Mouse (Mus musculus) G1E (cell line): Measurements from ENCODE around the gene Rtn4rl1. TPM values are rescaled to one million over a fixed set of nuclear protein-coding genes. Genes with fewer than 3 reads are reported as not detected.

Source experiments
- ATAC-seq: 2 replicates; pipeline ENCODE4 v1.8.0; 2016; ENCODE audit warnings: mild to moderate bottlenecking; ENCODE audit not compliant: insufficient number of reproducible peaks, poor library complexity, low FRiP score, severe bottlenecking; ENCODE audit errors: extremely low read depth
- DNase-seq: peaks from one replicate; pipeline ENCODE4 v3.0.0; 2012; ENCODE audit warnings: low spot score
- H3K27me3 ChIP-seq: 2 replicates; pipeline ENCODE4 v1.6.1; 2012; ENCODE audit warnings: mild to moderate bottlenecking, low read length, inconsistent platforms; ENCODE audit not compliant: insufficient read depth
- H3K36me3 ChIP-seq: replicated peaks from 2 replicates; pipeline ENCODE3; 2012; ENCODE audit warnings: mild to moderate bottlenecking, inconsistent platforms
- H3K4me1 ChIP-seq: 2 replicates; pipeline ENCODE4 v1.6.1; 2012; ENCODE audit warnings: low read depth, low read length, inconsistent platforms, mixed read lengths; ENCODE audit not compliant: insufficient read depth
- H3K4me3 ChIP-seq: 2 replicates; pipeline ENCODE4 v1.5.1; 2012; ENCODE audit warnings: low read depth, mild to moderate bottlenecking, inconsistent platforms, low read length, moderate library complexity, mixed read lengths
- H3K9me3 ChIP-seq: replicated peaks from 2 replicates; pipeline ENCODE4 v1.6.1; 2012; ENCODE audit warnings: inconsistent platforms
- CTCF ChIP-seq: IDR thresholded peaks from 2 replicates; pipeline ENCODE4 v1.5.1; 2012; ENCODE audit warnings: low read depth, low read length, inconsistent platforms, mixed read lengths
- GATA1 ChIP-seq: IDR thresholded peaks from 2 replicates; pipeline ENCODE4 v1.6.1; 2012; ENCODE audit warnings: borderline replicate concordance, low read length, inconsistent platforms, mixed read lengths
- GATA2 ChIP-seq: IDR thresholded peaks from 2 replicates; pipeline ENCODE4 v1.6.1; 2012; ENCODE audit warnings: low read depth, low read length, inconsistent platforms, borderline replicate concordance
- POLR2AphosphoS5 ChIP-seq: IDR thresholded peaks from 2 replicates; pipeline ENCODE4 v1.6.1; 2012; ENCODE audit warnings: low read depth, low read length, inconsistent platforms; ENCODE audit not compliant: insufficient replicate concordance
- TAL1 ChIP-seq: conservative IDR thresholded peaks from 2 replicates; pipeline ENCODE4 v1.6.1; 2012; ENCODE audit warnings: low read depth, low read length, inconsistent platforms, mixed read lengths
- polyA plus RNA-seq: library from polyadenylated mRNA; stranded (reverse); fragments of >175 nt; gene quantifications from 2 replicates; pipeline ENCODE4 v1.2.3, GENCODE M21; 2012
- total RNA-seq, 2 experiments: library from RNA; stranded (forward) in 1 of 2; stranded (reverse) in 1 of 2; fragments of 200-1000 nt in 1 of 2; fragments of >200 nt in 1 of 2; fragmentation: Nextera tagmentation in 1 of 2; gene quantifications; 2 replicates each; pipeline ENCODE4 v1.2.3; 2014 to 2017

The Rtn4rl1 gene
- total and polyA plus RNA-seq, 3 experiments: not detected

DNA sequence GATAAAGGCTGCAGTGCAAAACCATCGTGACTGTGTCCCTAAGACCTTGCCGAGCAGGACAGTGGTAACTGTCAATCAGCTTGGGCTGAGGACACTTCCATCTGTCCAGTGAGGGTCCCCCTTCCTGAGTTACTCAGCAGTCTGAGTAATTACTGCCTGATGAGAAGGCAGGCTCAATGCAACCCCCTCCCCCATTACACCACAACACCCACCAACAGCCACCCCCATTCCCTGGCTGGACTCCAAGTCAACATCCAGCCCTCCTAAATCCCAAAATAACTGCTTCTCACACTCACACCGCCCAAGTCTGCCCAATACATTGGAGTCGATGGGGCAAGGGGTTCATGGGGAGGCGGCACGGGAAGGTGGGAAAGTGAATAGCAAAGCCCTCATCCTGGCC is 1.7 kb upstream of the Rtn4rl1 start:
- DNase-seq: no peak
- Histone ChIP-seq H3K36me3 (peaks cover 14% of the 10 kb centered on the region), H3K27me3 (peaks cover 56% of the 10 kb centered on the region), H3K4me1 (peaks cover 53% of the 10 kb centered on the region), H3K4me3 (no peak overlapping the region), H3K9me3 (peaks cover 10% of the 10 kb centered on the region)
- no peak for TF ChIP-seq GATA2
- no peak for TF ChIP-seq TAL1
- TF ChIP-seq POLR2AphosphoS5: no peak
- no peak for TF ChIP-seq GATA1
- TF ChIP-seq CTCF: no peak
- no peak for ATAC-seq

DNA sequence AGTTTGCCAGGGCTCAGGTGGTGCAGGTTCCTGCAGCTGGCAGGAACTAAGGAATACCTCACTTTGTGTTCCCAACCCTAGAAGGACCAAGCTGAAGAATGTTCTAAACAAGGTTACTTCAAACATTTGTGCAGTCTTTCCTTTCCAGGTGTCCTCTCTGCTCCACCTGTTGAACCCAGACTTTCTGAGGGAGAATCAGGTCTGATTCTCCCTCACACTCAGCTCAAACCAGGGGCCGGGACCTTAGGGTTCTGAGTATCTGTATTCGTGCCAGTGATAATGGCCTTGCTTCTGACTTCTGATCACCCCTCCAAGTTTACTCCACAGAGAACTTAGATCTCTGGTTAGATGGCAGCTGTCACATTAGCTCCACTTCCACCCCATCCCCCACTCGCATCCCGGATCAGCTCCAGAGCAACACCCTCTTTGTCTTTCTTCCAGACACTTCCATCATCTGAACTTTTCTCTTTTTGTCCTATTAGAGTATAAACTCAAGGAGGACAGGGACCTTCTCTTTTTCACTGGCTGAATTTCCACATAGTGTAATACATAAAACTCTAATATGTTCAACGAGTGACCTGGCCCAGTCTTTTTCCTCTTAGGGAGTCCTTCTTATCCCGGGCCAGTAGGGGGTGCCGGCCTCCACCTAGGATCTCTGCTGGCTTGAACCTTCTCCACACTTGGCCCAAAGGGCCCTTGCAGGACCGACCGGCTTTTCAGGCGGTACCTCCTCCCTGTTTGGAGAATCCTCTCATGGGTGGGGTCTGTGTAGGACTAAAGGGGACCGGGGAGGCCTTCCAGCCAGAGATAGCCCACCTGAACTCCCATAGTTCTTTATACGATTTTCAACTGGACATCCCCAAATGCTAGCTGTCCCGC is 1.0 kb upstream of the Rtn4rl1 start:
- TF ChIP-seq GATA1 (no peak), CTCF (peak; percentile 35; the same call in 1 of the 2 replicates), GATA2 (no peak), POLR2AphosphoS5 (no peak)
- Histone ChIP-seq H3K4me3 (no peak overlapping the region), H3K36me3 (peaks cover 8% of the 10 kb centered on the region), H3K27me3 (peaks cover 63% of the 10 kb centered on the region), H3K4me1 (peaks cover 57% of the 10 kb centered on the region), H3K9me3 (peaks cover 10% of the 10 kb centered on the region)
- no peak for ATAC-seq
- peak; percentile 59 for DNase-seq

DNA sequence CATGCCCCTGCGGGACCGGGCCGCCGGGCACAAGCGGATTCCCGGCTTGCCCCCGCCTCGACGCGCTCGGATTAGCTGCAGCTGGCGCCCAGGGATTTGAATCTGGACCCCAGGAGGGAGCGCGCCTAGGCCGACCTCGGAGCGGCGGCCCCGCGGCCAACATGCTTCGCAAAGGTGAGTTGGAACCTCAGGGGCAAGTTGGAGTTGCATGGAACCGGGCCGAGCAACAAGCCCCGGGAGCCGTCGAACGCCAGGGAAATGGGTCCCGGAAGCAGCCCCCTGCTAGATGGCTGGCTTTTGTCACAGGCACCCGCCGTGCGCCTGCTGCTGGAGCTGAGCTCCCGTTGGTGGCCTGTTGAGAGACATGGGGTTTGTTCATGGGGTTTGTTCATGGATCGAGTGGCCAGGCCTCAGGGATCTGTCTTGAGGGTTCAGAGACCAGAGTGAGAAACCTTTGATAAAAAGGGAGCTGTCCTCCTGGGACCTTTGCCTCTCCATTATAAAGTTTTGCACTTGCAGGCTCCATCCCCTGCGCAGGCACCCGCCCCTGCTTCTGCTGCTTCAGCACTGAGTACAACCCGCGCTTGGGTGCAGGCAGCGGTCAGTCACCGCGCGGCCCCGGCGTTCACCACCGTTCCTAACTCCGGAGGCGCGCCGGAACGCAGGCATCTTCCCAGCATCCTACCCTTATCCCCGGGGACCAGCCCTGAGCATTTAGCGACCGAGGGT is 702 bp downstream of the Rtn4rl1 start:
- H3K4me3 ChIP-seq: no peak overlapping the region; the same call in 1 of the 2 replicates
- ATAC-seq (no peak), DNase-seq (no peak)
- no peaks in the 10 kb centered on the region for H3K36me3 ChIP-seq
- TF ChIP-seq CTCF (no peak), TAL1 (no peak), GATA2 (no peak), GATA1 (no peak), POLR2AphosphoS5 (no peak)
- peaks cover 52% of the 10 kb centered on the region for H3K4me1 ChIP-seq
- peaks cover 10% of the 10 kb centered on the region for H3K9me3 ChIP-seq
- peaks cover 79% of the 10 kb centered on the region for H3K27me3 ChIP-seq

DNA sequence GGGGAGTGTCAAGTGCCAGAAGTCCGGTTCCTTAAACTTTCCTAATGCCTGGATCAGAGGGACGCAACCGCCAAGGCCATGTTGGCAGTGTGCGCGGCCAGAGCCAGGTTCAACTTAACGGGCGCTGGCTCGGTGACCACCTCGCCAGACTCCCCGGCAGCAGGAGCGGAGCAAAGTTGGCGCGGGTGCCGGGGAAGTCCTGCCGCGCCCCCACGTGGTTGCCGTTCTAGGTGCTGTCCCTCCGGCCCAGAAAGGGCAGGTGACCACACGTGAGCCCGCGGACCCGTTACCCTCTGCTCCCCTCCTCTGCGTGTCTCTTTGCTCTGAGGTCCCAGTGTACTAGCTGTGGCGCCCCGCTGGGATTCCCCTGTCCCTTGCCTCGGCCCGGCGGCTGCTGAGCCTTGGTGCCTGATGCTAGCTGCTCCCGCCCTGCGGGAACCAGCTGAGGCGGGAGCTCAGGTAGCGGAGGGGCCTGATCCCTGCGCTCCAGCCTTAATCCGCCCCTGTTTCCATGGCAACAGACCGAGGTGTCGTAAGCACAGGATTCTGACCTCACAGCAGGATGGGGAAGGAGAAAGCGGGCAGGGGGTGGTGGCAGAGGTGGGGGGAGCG is 1.4 kb downstream of the Rtn4rl1 start:
- DNase-seq (no peak), ATAC-seq (no peak)
- H3K4me1 ChIP-seq: peaks cover 48% of the 10 kb centered on the region
- peaks cover 10% of the 10 kb centered on the region for H3K9me3 ChIP-seq
- H3K4me3 ChIP-seq: no peak overlapping the region; the same call in 1 of the 2 replicates
- TF ChIP-seq GATA1 (no peak), POLR2AphosphoS5 (no peak), CTCF (no peak), TAL1 (no peak), GATA2 (no peak)
- H3K27me3 ChIP-seq: peaks cover 86% of the 10 kb centered on the region
- no peaks in the 10 kb centered on the region for H3K36me3 ChIP-seq

DNA sequence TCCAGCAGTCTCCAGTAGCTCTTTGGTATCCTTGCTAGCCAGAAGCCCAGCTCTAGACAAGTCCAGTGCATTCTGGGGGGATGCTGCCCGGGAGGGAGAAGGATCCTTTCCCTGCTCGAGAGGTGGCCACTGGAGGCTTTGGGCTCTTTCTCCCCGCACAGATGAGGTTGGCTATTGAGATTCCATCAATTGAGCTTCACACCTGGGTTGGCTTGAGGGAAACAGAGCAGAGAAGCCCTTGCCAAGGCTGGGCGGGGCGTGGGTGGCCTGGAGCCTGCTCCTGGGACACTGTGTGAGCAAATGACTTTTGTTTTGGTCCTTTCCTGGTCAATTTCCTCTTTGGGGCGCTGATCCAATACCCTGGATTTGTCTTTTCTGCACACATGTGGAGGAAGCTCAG is 2.5 kb downstream of the Rtn4rl1 start:
- DNase-seq (no peak), ATAC-seq (no peak)
- Histone ChIP-seq H3K4me1 (peaks cover 40% of the 10 kb centered on the region), H3K27me3 (peaks cover 96% of the 10 kb centered on the region), H3K36me3 (no peaks in the 10 kb centered on the region), H3K4me3 (no peak overlapping the region), H3K9me3 (peaks cover 10% of the 10 kb centered on the region)
- no peak for TF ChIP-seq GATA1
- TF ChIP-seq GATA2: no peak
- no peak for TF ChIP-seq CTCF
- no peak for TF ChIP-seq POLR2AphosphoS5

DNA sequence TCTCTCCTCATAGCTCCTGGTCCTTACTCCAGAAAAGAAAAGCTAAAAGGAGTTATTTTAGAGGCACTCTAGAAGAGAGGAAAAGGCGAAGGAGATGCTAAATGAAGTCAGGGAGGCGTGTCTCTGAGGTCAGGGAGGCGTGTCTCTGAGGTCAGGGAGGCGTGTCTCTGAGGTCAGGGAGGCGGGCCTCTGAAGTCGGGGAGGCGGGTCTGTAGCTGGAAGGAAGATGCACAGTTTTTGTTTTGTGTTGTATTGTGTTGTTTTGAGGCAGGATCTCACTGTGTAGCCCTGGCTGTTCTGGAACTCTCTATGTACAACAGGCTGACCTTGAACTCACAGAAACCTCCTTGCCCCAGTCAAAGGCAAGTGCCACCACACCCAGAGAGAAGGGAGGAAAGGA is 4.4 kb downstream of the Rtn4rl1 start:
- Histone ChIP-seq H3K9me3 (peaks cover 10% of the 10 kb centered on the region), H3K4me3 (no peak overlapping the region), H3K27me3 (peaks cover 92% of the 10 kb centered on the region), H3K36me3 (no peaks in the 10 kb centered on the region), H3K4me1 (peaks cover 29% of the 10 kb centered on the region)
- ATAC-seq (no peak), DNase-seq (no peak)
- no peak for TF ChIP-seq CTCF
- TF ChIP-seq GATA2: no peak
- no peak for TF ChIP-seq POLR2AphosphoS5
- TF ChIP-seq GATA1: no peak
- no peak for TF ChIP-seq TAL1
